Mouse (Mus musculus): ENCODE results near the gene Cnpy2. TPM values are rescaled to one million over a fixed set of nuclear protein-coding genes. Genes with fewer than 3 reads are reported as not detected.

Cnpy2 gene
- polyA plus RNA-seq, 1 experiment from 2014 or later = 364 TPM

GRCm38 (mm10) chr10:128302785-128303125, 19.5 kb upstream of the Cnpy2 start:
- peaks cover 7% of the 10 kb centered on the region; the same call in 1 of the 2 replicates for H3K36me3 ChIP-seq (ENCODE audit: control insufficient read depth, insufficient read depth, low read length)
- peak overlapping the region; percentile 78 for H3K4me2 ChIP-seq (ENCODE audit: low read depth, low read length)

GRCm38 (mm10) chr10:128303126-128304021, 18.9 kb upstream of the Cnpy2 start, which contains the start of gene Pan2:
Gene Pan2 (plus strand): TSS chr10:128303335.
- Histone ChIP-seq H3K27me3 (replicated peaks; ENCODE audit: control insufficient read depth, insufficient read depth, low read length) (no peaks in the 10 kb centered on the region), H3K9me3 (ENCODE audit: control insufficient read depth, low read length) (no peaks in the 10 kb centered on the region), H3K4me3 (ENCODE audit: low read depth, low read length) (peak within 1 kb of the TSS; percentile 71), H3K4me2 (ENCODE audit: low read depth, low read length) (peak within 1 kb of the TSS; percentile 78), H3K4me1 (ENCODE audit: control insufficient read depth, insufficient read depth, low read length) (peaks cover 13% of the 10 kb centered on the region; the same call in 1 of the 2 replicates), H3K36me3 (ENCODE audit: control insufficient read depth, insufficient read depth, low read length) (peaks cover 13% of the 10 kb centered on the region; the same call in 1 of the 2 replicates), H3K9ac (ENCODE audit: low read depth, low read length) (peak within 1 kb of the TSS; percentile 90), H3K27ac (replicated peaks; ENCODE audit: low read depth, low read length) (peak within 1 kb of the TSS; percentile 97)
- WGBS = 1% methylated on average over 37 of the region's 37 CpGs
- ATAC-seq (ENCODE audit: low read depth) (peak; percentile 100), DNase-seq (ENCODE audit: low spot score) (peak; percentile 99)

More at GRCm38 (mm10) chr10:128302785-128303125, 19.5 kb upstream of the Cnpy2 start:
- peak overlapping the region; percentile 90 for H3K9ac ChIP-seq (ENCODE audit: low read depth, low read length)
- H3K27me3 ChIP-seq (replicated peaks; ENCODE audit: control insufficient read depth, insufficient read depth, low read length) = no peaks in the 10 kb centered on the region
- H3K4me3 ChIP-seq (ENCODE audit: low read depth, low read length) = peak overlapping the region; percentile 71
- DNase-seq (ENCODE audit: low spot score) = no peak
- H3K4me1 ChIP-seq (ENCODE audit: control insufficient read depth, insufficient read depth, low read length) = peaks cover 13% of the 10 kb centered on the region; the same call in 1 of the 2 replicates
- peak overlapping the region; percentile 97 for H3K27ac ChIP-seq (replicated peaks; ENCODE audit: low read depth, low read length)
- under 1% methylated on average over 9 of the region's 9 CpGs for WGBS
- peak; percentile 27 for ATAC-seq (ENCODE audit: low read depth)
- no peaks in the 10 kb centered on the region for H3K9me3 ChIP-seq (ENCODE audit: control insufficient read depth, low read length)

GRCm38 (mm10) chr10:128309654-128310053, 12.6 kb upstream of the Cnpy2 start:
- no peak overlapping the region for H3K9ac ChIP-seq (ENCODE audit: low read depth, low read length)
- no peaks in the 10 kb centered on the region for H3K27me3 ChIP-seq (replicated peaks; ENCODE audit: control insufficient read depth, insufficient read depth, low read length)
- H3K36me3 ChIP-seq (ENCODE audit: control insufficient read depth, insufficient read depth, low read length) = peaks cover 69% of the 10 kb centered on the region
- DNase-seq (ENCODE audit: low spot score) (no peak), ATAC-seq (ENCODE audit: low read depth) (no peak)
- no peak overlapping the region for H3K27ac ChIP-seq (replicated peaks; ENCODE audit: low read depth, low read length)
- H3K9me3 ChIP-seq (ENCODE audit: control insufficient read depth, low read length) = no peaks in the 10 kb centered on the region
- no peak overlapping the region for H3K4me3 ChIP-seq (ENCODE audit: low read depth, low read length)
- H3K4me1 ChIP-seq (ENCODE audit: control insufficient read depth, insufficient read depth, low read length) = no peaks in the 10 kb centered on the region
- no peak overlapping the region for H3K4me2 ChIP-seq (ENCODE audit: low read depth, low read length)
- WGBS = 85% methylated on average over 7 of the region's 7 CpGs

GRCm38 (mm10) chr10:128310177-128310576, 12.1 kb upstream of the Cnpy2 start:
- Histone ChIP-seq H3K4me3 (ENCODE audit: low read depth, low read length) (no peak overlapping the region), H3K9ac (ENCODE audit: low read depth, low read length) (peak overlapping the region; percentile 37; the same call in 1 of the 2 replicates), H3K27me3 (replicated peaks; ENCODE audit: control insufficient read depth, insufficient read depth, low read length) (no peaks in the 10 kb centered on the region), H3K27ac (replicated peaks; ENCODE audit: low read depth, low read length) (no peak overlapping the region), H3K9me3 (ENCODE audit: control insufficient read depth, low read length) (no peaks in the 10 kb centered on the region), H3K4me2 (ENCODE audit: low read depth, low read length) (no peak overlapping the region), H3K36me3 (ENCODE audit: control insufficient read depth, insufficient read depth, low read length) (peaks cover 75% of the 10 kb centered on the region), H3K4me1 (ENCODE audit: control insufficient read depth, insufficient read depth, low read length) (no peaks in the 10 kb centered on the region)
- 60% methylated on average over 11 of the region's 11 CpGs for WGBS
- peak; percentile 65 for DNase-seq (ENCODE audit: low spot score)
- ATAC-seq (ENCODE audit: low read depth) = peak; percentile 79

- 84% methylated on average over 4 of the region's 4 CpGs for WGBS
- H3K4me1 ChIP-seq (ENCODE audit: control insufficient read depth, insufficient read depth, low read length) = no peaks in the 10 kb centered on the region
- no peak overlapping the region for H3K27ac ChIP-seq (replicated peaks; ENCODE audit: low read depth, low read length)
- H3K27me3 ChIP-seq (replicated peaks; ENCODE audit: control insufficient read depth, insufficient read depth, low read length) = no peaks in the 10 kb centered on the region
- no peak for ATAC-seq (ENCODE audit: low read depth)
- peaks cover 79% of the 10 kb centered on the region for H3K36me3 ChIP-seq (ENCODE audit: control insufficient read depth, insufficient read depth, low read length)
- no peak overlapping the region for H3K9ac ChIP-seq (ENCODE audit: low read depth, low read length)
- H3K4me2 ChIP-seq (ENCODE audit: low read depth, low read length) = no peak overlapping the region
- H3K9me3 ChIP-seq (ENCODE audit: control insufficient read depth, low read length) = no peaks in the 10 kb centered on the region
- no peak overlapping the region for H3K4me3 ChIP-seq (ENCODE audit: low read depth, low read length)
- no peak for DNase-seq (ENCODE audit: low spot score)
Observed at GRCm38 (mm10) chr10:128310902-128311301, 11.4 kb upstream of the Cnpy2 start.

- DNase-seq (ENCODE audit: low spot score) (no peak), ATAC-seq (ENCODE audit: low read depth) (no peak)
- no peaks in the 10 kb centered on the region for H3K4me1 ChIP-seq (ENCODE audit: control insufficient read depth, insufficient read depth, low read length)
- H3K4me3 ChIP-seq (ENCODE audit: low read depth, low read length) = no peak overlapping the region
- H3K9me3 ChIP-seq (ENCODE audit: control insufficient read depth, low read length) = no peaks in the 10 kb centered on the region
- 96% methylated on average over 8 of the region's 8 CpGs for WGBS
- H3K27ac ChIP-seq (replicated peaks; ENCODE audit: low read depth, low read length) = no peak overlapping the region
- no peak overlapping the region for H3K4me2 ChIP-seq (ENCODE audit: low read depth, low read length)
- no peak overlapping the region for H3K9ac ChIP-seq (ENCODE audit: low read depth, low read length)
- H3K36me3 ChIP-seq (ENCODE audit: control insufficient read depth, insufficient read depth, low read length) = peaks cover 88% of the 10 kb centered on the region
- H3K27me3 ChIP-seq (replicated peaks; ENCODE audit: control insufficient read depth, insufficient read depth, low read length) = no peaks in the 10 kb centered on the region
Observed at GRCm38 (mm10) chr10:128315578-128315977, 6.7 kb upstream of the Cnpy2 start.

GRCm38 (mm10) chr10:128321641-128322040, 618 bp upstream of the Cnpy2 start:
- H3K36me3 ChIP-seq (ENCODE audit: control insufficient read depth, insufficient read depth, low read length) = peaks cover 55% of the 10 kb centered on the region
- no peaks in the 10 kb centered on the region for H3K9me3 ChIP-seq (ENCODE audit: control insufficient read depth, low read length)
- ATAC-seq (ENCODE audit: low read depth) = no peak
- peak overlapping the region; percentile 72 for H3K4me2 ChIP-seq (ENCODE audit: low read depth, low read length)
- H3K9ac ChIP-seq (ENCODE audit: low read depth, low read length) = peak overlapping the region; percentile 99
- H3K4me3 ChIP-seq (ENCODE audit: low read depth, low read length) = peak overlapping the region; percentile 74
- peak overlapping the region; percentile 97 for H3K27ac ChIP-seq (replicated peaks; ENCODE audit: low read depth, low read length)
- DNase-seq (ENCODE audit: low spot score) = no peak
- peaks cover 8% of the 10 kb centered on the region for H3K4me1 ChIP-seq (ENCODE audit: control insufficient read depth, insufficient read depth, low read length)
- WGBS = 61% methylated on average over 12 of the region's 12 CpGs
- H3K27me3 ChIP-seq (replicated peaks; ENCODE audit: control insufficient read depth, insufficient read depth, low read length) = no peaks in the 10 kb centered on the region

- Histone ChIP-seq H3K4me2 (ENCODE audit: low read depth, low read length) (peak overlapping the region; percentile 72), H3K27me3 (replicated peaks; ENCODE audit: control insufficient read depth, insufficient read depth, low read length) (no peaks in the 10 kb centered on the region), H3K9me3 (ENCODE audit: control insufficient read depth, low read length) (no peaks in the 10 kb centered on the region), H3K4me1 (ENCODE audit: control insufficient read depth, insufficient read depth, low read length) (peaks cover 8% of the 10 kb centered on the region), H3K9ac (ENCODE audit: low read depth, low read length) (peak overlapping the region; percentile 99), H3K36me3 (ENCODE audit: control insufficient read depth, insufficient read depth, low read length) (peaks cover 59% of the 10 kb centered on the region), H3K27ac (replicated peaks; ENCODE audit: low read depth, low read length) (peak overlapping the region; percentile 97; the same call in 1 of the 2 replicates), H3K4me3 (ENCODE audit: low read depth, low read length) (peak overlapping the region; percentile 74)
- 74% methylated on average over 8 of the region's 8 CpGs for WGBS
- DNase-seq (ENCODE audit: low spot score) (no peak), ATAC-seq (ENCODE audit: low read depth) (no peak)
Observed at GRCm38 (mm10) chr10:128323516-128323915, 1.3 kb downstream of the Cnpy2 start.
